Mouse (Mus musculus) megakaryocyte, embryonic 14.5 days (primary cell): ENCODE data around the gene Ntn3. TPM values are rescaled to one million over a fixed set of nuclear protein-coding genes. Genes with fewer than 3 reads are reported as not detected.

Experiments
- H3K27me3 ChIP-seq: replicated peaks from 2 replicates; pipeline ENCODE3; 2012; ENCODE audit warnings: inconsistent platforms
- H3K36me3 ChIP-seq: replicated peaks from 2 replicates; pipeline ENCODE3; 2012; ENCODE audit warnings: low read length, inconsistent platforms, mixed read lengths
- H3K4me1 ChIP-seq: 2 replicates; pipeline ENCODE4 v1.6.1; 2012; ENCODE audit warnings: inconsistent platforms
- H3K4me3 ChIP-seq: replicated peaks from 2 replicates; pipeline ENCODE3; 2012; ENCODE audit warnings: moderate library complexity, mild to moderate bottlenecking, inconsistent platforms
- H3K9me3 ChIP-seq: 2 replicates; pipeline ENCODE4 v1.6.1; 2012; ENCODE audit warnings: inconsistent platforms
- FLI1 ChIP-seq: IDR thresholded peaks from 2 replicates; pipeline ENCODE4 v1.6.1; 2012; ENCODE audit warnings: low read length, inconsistent platforms, mixed read lengths
- GATA1 ChIP-seq: IDR thresholded peaks from 3 replicates; pipeline ENCODE4 v1.6.1; 2012; ENCODE audit warnings: mixed read lengths, low read length, inconsistent platforms, borderline replicate concordance
- polyA plus RNA-seq: library from polyadenylated mRNA; stranded (reverse); fragments of >175 nt; gene quantifications from 2 replicates; pipeline ENCODE4 v1.2.3, GENCODE M21; 2012; ENCODE audit warnings: low replicate concordance; ENCODE audit not compliant: insufficient read depth

Ntn3 gene
- polyA plus RNA-seq, 1 experiment = 0.25 TPM

DNA sequence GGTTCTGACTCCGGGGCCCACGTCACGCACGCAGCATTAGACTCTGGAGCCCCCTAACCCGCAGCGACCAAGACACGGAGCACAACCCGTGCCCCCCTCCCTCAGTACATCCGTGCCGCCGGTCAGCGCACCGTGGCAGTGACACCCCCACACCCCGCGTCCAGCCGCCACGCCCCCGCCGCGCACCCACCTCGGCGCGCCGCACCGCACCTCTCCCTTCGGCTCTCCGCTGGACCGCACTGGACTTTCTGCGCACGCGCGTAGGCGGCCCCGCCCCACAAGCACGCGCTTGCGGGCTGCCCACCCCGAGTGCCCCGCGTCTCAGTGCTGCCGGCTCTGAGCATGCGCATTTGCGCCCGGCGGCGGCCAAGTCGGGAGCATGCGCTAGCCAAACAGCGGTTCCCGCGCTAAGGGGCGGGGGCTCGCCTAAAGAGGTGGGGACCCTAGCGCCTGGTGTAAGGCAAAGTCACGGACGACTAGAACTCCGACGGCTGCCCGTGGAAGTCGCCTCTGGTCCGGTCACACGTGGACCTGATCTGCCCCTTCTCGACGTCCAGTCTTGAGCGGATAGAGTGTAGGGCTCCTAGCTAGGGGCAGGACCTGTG lies 3.9 kb downstream of the Ntn3 start, which contains the start of gene Tbc1d24:
Tbc1d24 (minus strand) TSS at position 279 of the 605 bp plus-strand sequence.
- Histone ChIP-seq H3K4me1 (peaks cover 91% of the 10 kb centered on the region), H3K36me3 (peaks cover 15% of the 10 kb centered on the region), H3K4me3 (peak within 1 kb of the TSS; percentile 96), H3K27me3 (peaks cover 46% of the 10 kb centered on the region), H3K9me3 (no peaks in the 10 kb centered on the region)
- TF ChIP-seq FLI1 (no peak), GATA1 (no peak)

DNA sequence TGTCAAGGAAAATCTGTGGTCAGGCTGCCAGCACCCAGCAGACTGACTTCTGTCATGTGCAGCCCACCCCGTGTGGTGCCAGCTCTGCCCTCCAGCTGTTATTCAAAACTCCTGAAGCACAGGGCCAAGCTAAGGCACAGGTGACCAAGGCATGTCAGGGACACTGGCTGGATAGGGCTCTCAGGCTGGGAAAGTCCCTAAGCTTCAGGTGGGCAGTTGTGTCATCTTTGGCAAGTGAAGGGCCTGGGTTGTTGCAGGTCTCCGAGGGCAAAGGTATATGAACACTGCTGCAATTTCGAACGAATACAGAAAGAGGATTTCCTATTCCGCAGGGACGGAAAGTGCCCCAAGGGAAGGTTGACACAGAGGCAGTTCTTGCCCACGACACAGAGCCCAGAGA lies 4.5 kb downstream of the Ntn3 start:
- Histone ChIP-seq H3K36me3 (peaks cover 18% of the 10 kb centered on the region), H3K4me1 (peaks cover 95% of the 10 kb centered on the region), H3K9me3 (no peaks in the 10 kb centered on the region), H3K4me3 (peak overlapping the region; percentile 96), H3K27me3 (peaks cover 40% of the 10 kb centered on the region)
- TF ChIP-seq FLI1 (no peak), GATA1 (no peak)

DNA sequence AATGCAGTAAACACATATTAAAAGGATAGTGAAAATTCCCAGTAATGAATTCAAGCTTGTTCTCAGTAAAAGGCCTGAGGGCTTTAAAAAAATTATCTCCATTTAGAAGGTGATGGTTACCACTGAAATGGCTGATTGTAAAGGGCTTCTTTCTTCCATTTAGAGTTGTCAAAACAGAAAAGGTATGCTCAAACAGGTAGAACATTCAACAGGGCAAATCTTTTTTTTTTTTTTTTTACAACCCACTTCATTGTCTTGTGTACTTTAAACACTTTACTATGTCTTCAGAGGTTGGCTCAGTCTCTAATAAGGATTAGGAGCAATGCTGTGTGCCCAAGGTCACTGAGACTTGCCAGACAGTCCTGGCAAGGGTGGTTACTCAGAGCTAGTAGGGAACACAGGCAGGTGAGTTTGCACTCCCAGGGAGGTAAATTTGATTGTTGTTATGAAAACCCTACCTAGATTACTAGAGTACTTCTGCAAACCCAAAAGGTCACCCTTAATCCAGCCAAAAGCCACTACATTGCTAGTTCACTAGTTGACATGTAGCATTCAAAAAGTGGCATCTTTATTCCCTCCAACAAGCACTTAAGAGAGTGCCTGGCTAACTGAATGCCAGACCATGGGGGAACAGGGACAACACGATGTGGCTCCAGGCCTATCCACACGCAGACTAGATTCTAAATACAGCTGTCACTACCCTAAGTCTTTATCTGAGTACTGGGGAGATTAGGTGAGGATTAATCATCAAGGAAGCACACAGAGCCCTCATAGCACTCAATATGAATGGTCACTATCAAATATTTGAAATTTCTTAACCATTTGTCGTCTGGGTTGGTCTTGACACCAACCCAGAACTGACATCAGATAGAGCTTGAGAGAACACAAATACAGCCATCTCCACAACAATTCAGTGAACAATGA lies 5.5 kb downstream of the Ntn3 start:
- Histone ChIP-seq H3K36me3 (peaks cover 18% of the 10 kb centered on the region), H3K9me3 (no peaks in the 10 kb centered on the region), H3K4me1 (peaks cover 98% of the 10 kb centered on the region), H3K4me3 (peak overlapping the region; percentile 96), H3K27me3 (peaks cover 31% of the 10 kb centered on the region)
- TF ChIP-seq GATA1 (no peak), FLI1 (no peak)

DNA sequence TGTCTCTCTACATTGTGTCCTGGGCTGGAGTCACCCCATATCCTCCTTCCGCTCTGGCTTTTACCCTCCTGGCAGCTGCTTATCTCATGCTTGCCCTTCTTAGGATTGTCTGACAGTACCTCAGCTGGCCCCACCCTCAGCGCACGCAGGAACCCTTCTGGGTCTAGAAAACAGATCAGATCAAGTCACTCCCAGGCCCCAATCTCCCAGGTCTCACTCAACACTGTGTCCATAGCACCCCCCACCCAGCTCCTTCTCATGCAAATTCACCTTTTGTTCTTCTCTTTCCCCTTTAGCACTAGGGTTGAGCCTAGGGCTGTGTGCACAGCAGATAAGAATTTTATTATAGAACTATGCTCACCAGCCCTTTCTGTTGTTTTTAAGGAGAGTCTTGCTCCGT lies 6.3 kb downstream of the Ntn3 start:
- H3K27me3 ChIP-seq = peaks cover 23% of the 10 kb centered on the region
- peak overlapping the region; percentile 77 for H3K4me3 ChIP-seq
- H3K9me3 ChIP-seq = no peaks in the 10 kb centered on the region
- H3K4me1 ChIP-seq = peaks cover 98% of the 10 kb centered on the region
- peaks cover 24% of the 10 kb centered on the region for H3K36me3 ChIP-seq
- no peak for TF ChIP-seq FLI1
- no peak for TF ChIP-seq GATA1

DNA sequence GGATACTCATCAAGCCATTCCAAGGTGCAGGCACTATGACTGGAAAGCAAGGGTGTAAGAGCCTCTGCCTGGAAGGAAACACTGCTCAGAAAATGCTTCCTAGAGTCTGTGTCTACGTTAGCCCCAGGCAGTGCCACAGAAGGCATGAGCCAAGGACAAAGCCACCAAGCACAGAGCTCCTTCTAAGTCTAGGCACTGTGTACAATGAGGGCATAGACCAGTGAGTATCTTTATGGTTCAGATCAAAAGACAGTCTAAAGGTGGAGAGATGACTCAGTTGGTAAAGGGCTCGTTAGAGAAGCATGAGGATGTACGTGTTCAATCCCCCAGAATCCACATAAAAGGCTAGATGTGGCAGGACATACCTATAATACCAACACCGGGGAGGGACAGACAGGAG lies 8.2 kb downstream of the Ntn3 start:
- Histone ChIP-seq H3K9me3 (no peaks in the 10 kb centered on the region), H3K4me3 (no peak overlapping the region), H3K36me3 (peaks cover 35% of the 10 kb centered on the region), H3K4me1 (peaks cover 98% of the 10 kb centered on the region), H3K27me3 (peaks cover 3% of the 10 kb centered on the region)
- TF ChIP-seq GATA1 = no peak
- TF ChIP-seq FLI1 = no peak

DNA sequence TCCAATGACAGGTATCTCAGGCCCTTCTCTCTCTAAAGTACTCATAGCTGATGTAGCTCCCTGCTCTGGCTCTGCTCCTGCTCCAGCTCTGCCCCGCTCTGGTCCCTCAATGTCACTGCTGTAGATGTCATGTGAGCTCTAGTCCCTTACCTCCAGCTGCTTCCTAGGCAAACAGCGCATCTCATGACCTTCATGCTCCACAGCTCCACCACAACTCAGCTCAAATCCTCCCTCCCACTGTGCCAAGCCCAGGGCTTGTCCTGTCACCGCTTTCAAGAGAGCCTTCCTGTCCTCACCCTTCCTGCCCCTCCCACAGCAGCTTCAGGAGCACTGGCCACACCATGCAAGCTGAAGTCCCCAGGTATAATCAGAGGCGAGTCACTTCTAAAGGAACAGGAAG lies 9.6 kb downstream of the Ntn3 start:
- peaks cover 44% of the 10 kb centered on the region for H3K36me3 ChIP-seq
- H3K4me1 ChIP-seq = peaks cover 96% of the 10 kb centered on the region
- no peak for TF ChIP-seq GATA1
- TF ChIP-seq FLI1 = no peak
- no peaks in the 10 kb centered on the region for H3K27me3 ChIP-seq
- no peaks in the 10 kb centered on the region for H3K9me3 ChIP-seq
- peak overlapping the region; percentile 78 for H3K4me3 ChIP-seq

DNA sequence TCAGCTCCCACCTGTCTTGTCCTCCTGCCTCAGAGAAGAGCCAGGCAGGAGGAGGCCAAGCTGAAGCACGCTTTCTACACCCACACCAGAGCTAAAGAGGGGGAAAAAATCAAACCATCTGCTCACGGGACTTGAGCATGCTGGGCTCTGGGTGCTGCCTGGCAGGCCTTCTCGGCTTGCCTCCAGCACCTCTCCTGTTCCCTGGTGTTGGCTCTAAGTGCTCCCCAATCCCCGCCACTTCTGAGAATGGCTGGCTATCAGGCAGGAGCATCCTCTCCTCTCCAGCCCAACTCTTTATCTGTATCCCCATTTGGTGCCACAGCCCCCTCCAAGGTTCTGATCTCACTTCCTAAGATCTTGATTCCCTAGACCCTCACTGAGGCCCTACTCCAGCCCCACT lies 10.1 kb downstream of the Ntn3 start:
- no peaks in the 10 kb centered on the region for H3K27me3 ChIP-seq
- peaks cover 96% of the 10 kb centered on the region for H3K4me1 ChIP-seq
- TF ChIP-seq FLI1 = no peak
- no peak for TF ChIP-seq GATA1
- no peaks in the 10 kb centered on the region for H3K9me3 ChIP-seq
- peak overlapping the region; percentile 21 for H3K4me3 ChIP-seq
- H3K36me3 ChIP-seq = peaks cover 48% of the 10 kb centered on the region

DNA sequence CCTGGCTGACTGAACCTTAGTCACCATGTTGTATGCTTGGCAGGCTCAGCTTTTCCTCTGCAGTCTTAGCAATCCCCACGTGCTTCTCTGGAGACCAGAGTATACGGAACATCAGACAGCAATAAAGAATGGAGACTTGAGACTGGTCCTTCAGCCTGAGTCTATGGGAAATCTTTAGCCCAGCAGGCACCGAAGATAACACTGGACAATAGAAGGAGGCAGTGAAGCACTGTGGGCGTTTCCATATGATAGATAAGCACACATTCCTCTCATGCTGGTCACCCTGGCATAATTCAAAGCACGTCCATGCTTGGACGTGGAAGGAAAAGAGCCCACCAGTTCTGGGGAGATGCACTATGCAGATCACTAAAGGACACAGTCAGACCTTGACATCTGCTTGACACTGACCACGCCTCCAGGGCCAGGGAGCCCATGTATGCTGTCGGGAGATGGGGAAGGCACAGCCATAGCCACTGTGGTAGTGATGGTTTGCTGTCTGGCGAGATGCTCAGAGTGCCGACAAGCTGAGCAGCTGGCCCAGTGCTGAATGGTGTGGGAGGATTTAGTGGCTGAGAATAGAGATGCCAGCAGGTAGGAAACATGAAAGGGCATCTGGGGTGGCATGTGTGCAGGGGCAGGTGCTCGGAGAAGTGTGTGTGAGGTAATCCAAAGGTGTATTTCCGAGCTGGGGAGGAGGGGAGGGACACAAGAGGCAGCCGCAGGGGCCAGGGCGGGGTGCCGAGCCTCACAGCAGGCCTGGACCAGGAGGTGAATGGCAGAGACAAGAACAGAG lies 12.1 kb downstream of the Ntn3 start:
- Histone ChIP-seq H3K9me3 (no peaks in the 10 kb centered on the region), H3K36me3 (peaks cover 58% of the 10 kb centered on the region), H3K27me3 (no peaks in the 10 kb centered on the region), H3K4me1 (peaks cover 91% of the 10 kb centered on the region), H3K4me3 (peak overlapping the region; percentile 57)
- TF ChIP-seq GATA1 = no peak
- TF ChIP-seq FLI1 = no peak

DNA sequence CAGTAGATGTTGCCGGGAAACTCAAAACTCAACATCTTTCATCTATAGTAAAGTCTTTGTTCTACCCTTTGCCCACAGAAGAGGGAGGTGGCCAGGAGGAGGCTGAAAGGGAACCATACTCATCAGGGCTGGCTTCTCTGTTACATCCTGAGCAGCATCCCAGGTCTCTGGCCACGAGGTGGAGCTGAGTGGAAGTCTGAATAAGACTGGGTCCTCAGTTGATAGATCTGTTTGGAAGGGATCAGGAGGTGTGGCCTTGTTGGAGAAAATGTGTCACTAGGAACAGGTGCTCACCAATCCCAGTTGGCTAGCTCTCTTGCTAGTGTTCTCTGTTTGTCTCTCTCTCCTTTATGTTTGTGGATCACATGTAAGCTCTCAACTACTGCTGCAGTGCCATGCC lies 14.0 kb downstream of the Ntn3 start:
- H3K4me1 ChIP-seq = peaks cover 84% of the 10 kb centered on the region
- no peak overlapping the region for H3K4me3 ChIP-seq
- H3K27me3 ChIP-seq = no peaks in the 10 kb centered on the region
- TF ChIP-seq GATA1 = no peak
- no peak for TF ChIP-seq FLI1
- no peaks in the 10 kb centered on the region for H3K9me3 ChIP-seq
- H3K36me3 ChIP-seq = peaks cover 50% of the 10 kb centered on the region

DNA sequence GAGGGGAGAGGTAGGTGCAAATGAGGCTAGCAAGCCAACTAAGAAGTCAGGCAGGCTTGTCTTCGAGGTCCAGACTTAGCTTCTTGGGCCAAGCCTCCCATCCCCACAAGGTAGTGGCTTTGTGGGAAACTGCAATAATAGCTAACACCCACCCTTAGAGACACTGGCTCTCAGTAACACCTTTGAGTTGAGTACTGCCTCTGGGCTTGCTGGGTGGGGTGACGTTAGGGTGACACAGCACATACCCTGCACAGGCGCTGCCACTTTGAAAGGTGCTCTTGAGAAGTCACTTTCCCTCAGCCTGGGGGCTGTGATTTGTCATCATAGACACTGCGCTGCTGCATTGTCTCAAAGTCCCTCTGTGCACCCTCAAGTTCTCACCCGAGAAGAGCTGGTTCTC lies 15.6 kb downstream of the Ntn3 start:
- no peaks in the 10 kb centered on the region for H3K27me3 ChIP-seq
- no peak overlapping the region for H3K4me3 ChIP-seq
- H3K4me1 ChIP-seq = peaks cover 72% of the 10 kb centered on the region
- TF ChIP-seq GATA1 (no peak), FLI1 (no peak)
- no peaks in the 10 kb centered on the region for H3K9me3 ChIP-seq
- peaks cover 57% of the 10 kb centered on the region for H3K36me3 ChIP-seq
